Mouse (Mus musculus) cerebellum, adult 9-10 months (tissue): ENCODE results near the gene Pde1b.
A peak's percentile ranks its signal among the peaks of the same experiment; 100 is the strongest.

ENCODE experiments used
- DNase-seq: peaks from one replicate; pipeline ENCODE4 v3.0.0; 2022

The Pde1b gene

GRCm38 (mm10) chr15:103552096-103552690 lies 49.4 kb downstream of the Pde1b start:
- peak; percentile 59 for DNase-seq

GRCm38 (mm10) chr15:103564981-103565380 lies 62.1 kb downstream of the Pde1b start, which contains the start of gene Glycam1:
Gene Glycam1 (minus strand): TSS chr15:103565081.
- no peak for DNase-seq
